Mouse (Mus musculus): ENCODE data around the gene Stk4.

Stk4 gene

GRCm38 (mm10) chr2:164081577-164081976 lies 11.5 kb downstream of the Stk4 start:
- DNase-seq, result no peak

- no peak for DNase-seq
Measured at GRCm38 (mm10) chr2:164082175-164082574, 12.1 kb downstream of the Stk4 start.

GRCm38 (mm10) chr2:164083609-164084341 lies 13.7 kb downstream of the Stk4 start:
- no peak for DNase-seq

GRCm38 (mm10) chr2:164084342-164084700 lies 14.2 kb downstream of the Stk4 start:
- DNase-seq, result no peak

GRCm38 (mm10) chr2:164087416-164088017 lies 17.4 kb downstream of the Stk4 start:
- DNase-seq, result no peak

GRCm38 (mm10) chr2:164089508-164089907 lies 19.4 kb downstream of the Stk4 start:
- DNase-seq, result no peak

- DNase-seq, result no peak
Measured at GRCm38 (mm10) chr2:164094152-164094551, 24.0 kb downstream of the Stk4 start.

GRCm38 (mm10) chr2:164098603-164099250 lies 28.6 kb downstream of the Stk4 start:
- DNase-seq, result peak; percentile 68 to 70

GRCm38 (mm10) chr2:164101936-164102335 lies 31.8 kb downstream of the Stk4 start:
- DNase-seq, result no peak

GRCm38 (mm10) chr2:164102366-164102765 lies 32.2 kb downstream of the Stk4 start:
- no peak for DNase-seq

- DNase-seq, result peak; percentile 69 to 78
Measured at GRCm38 (mm10) chr2:164103501-164103900, 33.4 kb downstream of the Stk4 start.

GRCm38 (mm10) chr2:164106287-164107035 lies 36.3 kb downstream of the Stk4 start:
- no peak for DNase-seq

GRCm38 (mm10) chr2:164107125-164107874 lies 37.2 kb downstream of the Stk4 start:
- DNase-seq, result no peak

- no peak for DNase-seq
Measured at GRCm38 (mm10) chr2:164108501-164108900, 38.4 kb downstream of the Stk4 start.

GRCm38 (mm10) chr2:164111546-164111945 lies 41.4 kb downstream of the Stk4 start:
- no peak for DNase-seq

GRCm38 (mm10) chr2:164114051-164114450 lies 43.9 kb downstream of the Stk4 start:
- no peak for DNase-seq

GRCm38 (mm10) chr2:164115531-164115930 lies 45.4 kb downstream of the Stk4 start:
- no peak for DNase-seq

GRCm38 (mm10) chr2:164119503-164119902 lies 49.4 kb downstream of the Stk4 start:
- DNase-seq, result no peak

GRCm38 (mm10) chr2:164123169-164123766 lies 53.1 kb downstream of the Stk4 start:
- no peak for DNase-seq

- DNase-seq, result peak; percentile 41 to 45
Measured at GRCm38 (mm10) chr2:164126533-164126955, 56.4 kb downstream of the Stk4 start.

- DNase-seq, result no peak
Measured at GRCm38 (mm10) chr2:164127297-164127696, 57.2 kb downstream of the Stk4 start.

All from cerebellum, postnatal 36 days (tissue).